Mouse (Mus musculus) CH12.LX (cell line): ENCODE results near the gene Aarsd1.

Experiments
- CHD1 ChIP-seq: IDR thresholded peaks from 2 replicates; pipeline ENCODE4 v1.6.1; 2012; ENCODE audit warnings: low read depth, low read length, improper control_type of control experiment, inconsistent platforms
- CTCF ChIP-seq, 2 experiments: IDR thresholded peaks in 1 of 2; conservative IDR thresholded peaks in 1 of 2; 2 replicates each; pipeline ENCODE4 v1.5.1; 2011 to 2012; ENCODE audit warnings: low read depth in 2 of 2, low read length in 2 of 2, improper control_type of control experiment in 1 of 2, inconsistent platforms in 1 of 2, mild to moderate bottlenecking in 1 of 2, moderate library complexity in 1 of 2
- E2F4 ChIP-seq: IDR thresholded peaks from 2 replicates; pipeline ENCODE4 v1.6.1; 2011; ENCODE audit warnings: low read depth, low read length, improper control_type of control experiment; ENCODE audit not compliant: insufficient replicate concordance
- ELF1 ChIP-seq: IDR thresholded peaks from 2 replicates; pipeline ENCODE4 v1.6.1; 2014; ENCODE audit warnings: low read depth, mild to moderate bottlenecking, inconsistent platforms, low read length, improper control_type of control experiment
- EP300 ChIP-seq: IDR thresholded peaks from 2 replicates; pipeline ENCODE4 v1.6.1; 2011; ENCODE audit warnings: low read length, improper control_type of control experiment
- GABPA ChIP-seq: IDR thresholded peaks from 2 replicates; pipeline ENCODE4 v1.6.1; 2012; ENCODE audit warnings: low read depth, low read length, improper control_type of control experiment, inconsistent platforms; ENCODE audit not compliant: insufficient replicate concordance
- KAT2A ChIP-seq: IDR thresholded peaks from 2 replicates; pipeline ENCODE4 v1.6.1; 2012; ENCODE audit warnings: low read length, improper control_type of control experiment, inconsistent platforms; ENCODE audit not compliant: insufficient replicate concordance
- MAZ ChIP-seq: IDR thresholded peaks from 2 replicates; pipeline ENCODE4 v1.6.1; 2012; ENCODE audit warnings: low read depth, mild to moderate bottlenecking, inconsistent platforms, low read length, improper control_type of control experiment, moderate library complexity
- NELFE ChIP-seq: IDR thresholded peaks from 2 replicates; pipeline ENCODE4 v1.6.1; 2011; ENCODE audit warnings: low read depth, low read length, improper control_type of control experiment
- POLR2A ChIP-seq: IDR thresholded peaks from 2 replicates; pipeline ENCODE4 v1.6.1; 2011; ENCODE audit warnings: low read depth, mild to moderate bottlenecking, improper control_type of control experiment, low read length
- SIN3A ChIP-seq: IDR thresholded peaks from 2 replicates; pipeline ENCODE4 v1.6.1; 2012; ENCODE audit warnings: low read length, improper control_type of control experiment, inconsistent platforms
- UBTF ChIP-seq: IDR thresholded peaks from 2 replicates; pipeline ENCODE4 v1.6.1; 2012; ENCODE audit warnings: low read depth, mild to moderate bottlenecking, inconsistent platforms, low read length, improper control_type of control experiment, moderate library complexity
- USF1 ChIP-seq: IDR thresholded peaks from 2 replicates; pipeline ENCODE4 v1.6.1; 2014; ENCODE audit warnings: low read depth, mild to moderate bottlenecking, inconsistent platforms, low read length, improper control_type of control experiment
- USF2 ChIP-seq: conservative IDR thresholded peaks from 2 replicates; pipeline ENCODE4 v1.6.1; 2011; ENCODE audit warnings: low read depth, low read length, improper control_type of control experiment

DNA sequence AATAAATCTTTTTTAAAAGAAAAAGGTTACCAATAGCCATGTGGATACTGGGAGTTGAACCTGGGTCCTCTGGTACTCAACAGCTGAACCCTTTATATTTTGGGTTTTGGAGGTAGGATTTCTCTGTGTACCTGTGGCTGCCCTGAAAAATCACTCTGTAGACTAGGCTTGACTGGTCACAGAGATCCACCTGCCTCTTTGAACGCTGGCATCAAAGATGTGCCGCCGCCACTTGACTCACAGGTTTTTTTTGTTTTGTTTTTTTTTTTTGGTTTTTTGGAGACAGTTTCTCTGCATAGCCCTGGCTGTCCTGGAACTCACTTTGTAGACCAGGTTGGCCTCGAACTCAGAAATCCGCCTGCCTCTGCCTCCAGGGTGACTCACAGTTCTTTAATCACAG is 30.4 kb upstream of the Aarsd1 start:
- TF ChIP-seq UBTF = no peak
- TF ChIP-seq ELF1 = no peak
- no peak for TF ChIP-seq CTCF (conservative IDR thresholded peaks at IDR 0.05 in 1 of 2, IDR thresholded peaks at IDR 0.05 in 1 of 2; ENCODE audit: low read depth in 2 of 2, low read length in 2 of 2)
- no peak for TF ChIP-seq EP300
- TF ChIP-seq E2F4 = no peak
- no peak for TF ChIP-seq KAT2A
- TF ChIP-seq POLR2A = no peak
- no peak for TF ChIP-seq NELFE
- no peak for TF ChIP-seq SIN3A
- TF ChIP-seq USF1 = no peak
- TF ChIP-seq MAZ = no peak
- TF ChIP-seq GABPA = no peak
- TF ChIP-seq USF2 = no peak
- no peak for TF ChIP-seq CHD1
